Mouse (Mus musculus) A20 (cell line): ENCODE results near the gene Gm36210.

Experiments used
- DNase-seq: peaks from one replicate; pipeline ENCODE4 v3.0.0-alpha.2; 2011; ENCODE audit warnings: low read depth, low spot score

Gene Gm36210

GRCm38 (mm10) chr7:4906466-4906950 lies at the start of gene Gm36210:
Gm36210 (minus strand) TSS chr7:4906516.
- no peak for DNase-seq

- no peak for DNase-seq
These were observed 47.6 kb upstream of the Gm36210 start for GRCm38 (mm10) chr7:4953815-4954445.

GRCm38 (mm10) chr7:4950561-4951342 lies 44.4 kb upstream of the Gm36210 start:
- DNase-seq: no peak

- no peak for DNase-seq
These were observed 42.1 kb upstream of the Gm36210 start for GRCm38 (mm10) chr7:4948386-4948785.

- DNase-seq: no peak
These were observed 41.5 kb upstream of the Gm36210 start for GRCm38 (mm10) chr7:4947855-4948254.

- peak; percentile 93 for DNase-seq
These were observed 37.0 kb upstream of the Gm36210 start for GRCm38 (mm10) chr7:4943223-4943815.

GRCm38 (mm10) chr7:4942673-4943072 lies 36.4 kb upstream of the Gm36210 start:
- DNase-seq: no peak

- DNase-seq: peak; percentile 88
These were observed 33.8 kb upstream of the Gm36210 start for GRCm38 (mm10) chr7:4940068-4940479.

- DNase-seq: peak; percentile 75
These were observed 32.1 kb upstream of the Gm36210 start for GRCm38 (mm10) chr7:4938456-4938855.

- no peak for DNase-seq
These were observed 31.1 kb upstream of the Gm36210 start for GRCm38 (mm10) chr7:4937392-4937791.

GRCm38 (mm10) chr7:4936832-4937231 lies 30.5 kb upstream of the Gm36210 start:
- DNase-seq: no peak

- DNase-seq: no peak
These were observed 28.0 kb upstream of the Gm36210 start for GRCm38 (mm10) chr7:4934160-4934914.

- DNase-seq: no peak
These were observed 26.8 kb upstream of the Gm36210 start for GRCm38 (mm10) chr7:4933103-4933502.

- DNase-seq: no peak
These were observed 22.0 kb upstream of the Gm36210 start for GRCm38 (mm10) chr7:4928323-4928722.

GRCm38 (mm10) chr7:4927711-4928110 lies 21.4 kb upstream of the Gm36210 start:
- no peak for DNase-seq

GRCm38 (mm10) chr7:4926849-4927248 lies 20.5 kb upstream of the Gm36210 start:
- no peak for DNase-seq

- DNase-seq: no peak
These were observed 19.4 kb upstream of the Gm36210 start, which contains the start of gene Ssc5d for GRCm38 (mm10) chr7:4925441-4926381. Ssc5d (plus strand) TSS chr7:4925785.

GRCm38 (mm10) chr7:4924891-4925301 lies 18.6 kb upstream of the Gm36210 start:
- DNase-seq: no peak

- DNase-seq: no peak
These were observed 18.2 kb upstream of the Gm36210 start for GRCm38 (mm10) chr7:4924483-4924882.

- no peak for DNase-seq
These were observed 17.5 kb upstream of the Gm36210 start for GRCm38 (mm10) chr7:4923586-4924364.
